Mouse (Mus musculus): ENCODE results near the gene Ccnt1.

DNA sequence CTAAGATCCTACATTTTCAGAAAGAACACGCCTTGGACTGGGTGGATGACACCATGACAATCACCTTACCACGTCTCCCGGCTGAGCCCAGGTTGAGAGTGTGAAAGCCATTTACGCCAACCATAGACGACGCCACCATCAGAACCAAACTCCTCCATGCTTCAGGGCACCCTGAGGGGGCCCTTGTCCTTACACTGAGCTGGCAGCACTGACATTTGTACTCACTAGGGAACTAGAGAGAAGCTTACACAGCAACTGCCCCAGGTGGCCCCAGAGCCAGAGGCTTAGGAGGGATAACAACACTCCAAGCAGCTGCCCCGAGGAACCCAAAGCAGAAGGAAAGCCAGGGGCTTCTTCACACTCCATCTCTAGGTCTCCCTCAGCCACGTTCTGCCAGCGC is 36.0 kb upstream of the Ccnt1 start:
- TF ChIP-seq HCFC1 (IDR thresholded peaks at IDR 0.05; ENCODE audit: borderline replicate concordance, insufficient read depth, low read length), result no peak
- no peak for TF ChIP-seq ZC3H11A (IDR thresholded peaks at IDR 0.05; ENCODE audit: borderline replicate concordance, low read depth, low read length)

Measured in ES-E14 (cell line).